Mouse (Mus musculus) spleen, adult 18-20 months (tissue): ENCODE data around the gene Gm128.

Experiments used
- DNase-seq, 2 experiments: peaks; one replicate each; pipeline ENCODE4 v3.0.0; 2022; ENCODE audit warnings: mixed read lengths in 2 of 2

Gm128 gene

GRCm38 (mm10) chr3:95267855-95268254 lies 26.5 kb upstream of the Gm128 start:
- no peak for DNase-seq

- no peak for DNase-seq
These were observed 24.7 kb upstream of the Gm128 start for GRCm38 (mm10) chr3:95266052-95266451.

GRCm38 (mm10) chr3:95264724-95265123 lies 23.3 kb upstream of the Gm128 start:
- DNase-seq, result no peak

GRCm38 (mm10) chr3:95263089-95263739 lies 21.8 kb upstream of the Gm128 start:
- peak; percentile 60 to 83 for DNase-seq

- DNase-seq, result no peak
These were observed 20.6 kb upstream of the Gm128 start for GRCm38 (mm10) chr3:95261975-95262374.

- DNase-seq, result no peak
These were observed 15.5 kb upstream of the Gm128 start for GRCm38 (mm10) chr3:95256931-95257330.

GRCm38 (mm10) chr3:95250783-95251424 lies 9.5 kb upstream of the Gm128 start, which contains the start of gene Bnipl:
Bnipl (minus strand) TSS chr3:95251193.
- no peak for DNase-seq

GRCm38 (mm10) chr3:95250361-95250760 lies 9.0 kb upstream of the Gm128 start:
- no peak for DNase-seq

- DNase-seq, result no peak
These were observed 6.4 kb upstream of the Gm128 start for GRCm38 (mm10) chr3:95247660-95248336.

- no peak for DNase-seq
These were observed 5.2 kb upstream of the Gm128 start for GRCm38 (mm10) chr3:95246465-95247231.

GRCm38 (mm10) chr3:95243086-95243485 lies 1.7 kb upstream of the Gm128 start:
- DNase-seq, result no peak

GRCm38 (mm10) chr3:95240900-95241299 lies 498 bp downstream of the Gm128 start:
- DNase-seq, result no peak

GRCm38 (mm10) chr3:95239971-95240370 lies 1.4 kb downstream of the Gm128 start:
- no peak for DNase-seq

GRCm38 (mm10) chr3:95239022-95239421 lies 2.4 kb downstream of the Gm128 start:
- no peak for DNase-seq

GRCm38 (mm10) chr3:95237541-95238099 lies 3.8 kb downstream of the Gm128 start:
- DNase-seq, result no peak

- no peak for DNase-seq
These were observed 5.8 kb downstream of the Gm128 start for GRCm38 (mm10) chr3:95235386-95236301.

GRCm38 (mm10) chr3:95233303-95233980 lies 8.0 kb downstream of the Gm128 start:
- no peak for DNase-seq

- DNase-seq, result no peak
These were observed 8.6 kb downstream of the Gm128 start for GRCm38 (mm10) chr3:95232771-95233170.

GRCm38 (mm10) chr3:95231298-95232221 lies 9.8 kb downstream of the Gm128 start, which contains the start of gene Mllt11:
Mllt11 (minus strand) TSS chr3:95232171.
- DNase-seq, result peak; percentile 60 to 67
